Mouse (Mus musculus) forebrain, embryonic 14.5 days (tissue): ENCODE measurements around the gene Tns3. TPM values are rescaled to one million over a fixed set of nuclear protein-coding genes. Genes with fewer than 3 reads are reported as not detected.

Source experiments
- ATAC-seq: fragments of 200-750 bp; cut with Nextera tagmentation; 2 replicates; pipeline ENCODE4 v1.8.0; 2017; ENCODE audit warnings: mild to moderate bottlenecking, moderate library complexity
- DNase-seq: peaks from one replicate; pipeline ENCODE4 v3.0.0-alpha.2; 2015; ENCODE audit warnings: low spot score
- H3K27ac ChIP-seq: fragments of 300-500 bp; sonication (generic); 2 replicates; pipeline ENCODE4 v1.5.1; 2014; ENCODE audit warnings: low read depth, mild to moderate bottlenecking, control low read depth, low read length, moderate library complexity
- H3K27me3 ChIP-seq: fragments of 300-500 bp; sonication (generic); replicated peaks from 2 replicates; pipeline ENCODE4 v1.6.1; 2014; ENCODE audit warnings: low read length, control low read depth, mixed read lengths; ENCODE audit not compliant: control insufficient read depth, insufficient read depth
- H3K36me3 ChIP-seq: fragments of 300-500 bp; sonication (generic); 2 replicates; pipeline ENCODE4 v1.6.1; 2014; ENCODE audit warnings: low read length, control low read depth; ENCODE audit not compliant: control insufficient read depth, insufficient read depth
- H3K4me1 ChIP-seq: fragments of 300-500 bp; sonication (generic); 2 replicates; pipeline ENCODE4 v1.6.1; 2014; ENCODE audit warnings: antibody characterized with exemption, low read length, control low read depth; ENCODE audit not compliant: control insufficient read depth, insufficient read depth
- H3K4me2 ChIP-seq: fragments of 300-500 bp; sonication (generic); 2 replicates; pipeline ENCODE4 v1.6.1; 2014; ENCODE audit warnings: mild to moderate bottlenecking, control low read depth, low read length
- H3K4me3 ChIP-seq: fragments of 300-500 bp; sonication (generic); 2 replicates; pipeline ENCODE4 v1.5.1; 2014; ENCODE audit warnings: low read depth, low read length, control low read depth
- H3K9ac ChIP-seq: fragments of 300-500 bp; sonication (generic); 2 replicates; pipeline ENCODE4 v1.6.1; 2014; ENCODE audit warnings: mild to moderate bottlenecking, low read length, control low read depth, moderate library complexity
- H3K9me3 ChIP-seq: fragments of 300-500 bp; sonication (generic); replicated peaks from 2 replicates; pipeline ENCODE4 v1.6.1; 2016; ENCODE audit warnings: low read length, control low read depth, mixed read lengths; ENCODE audit not compliant: control insufficient read depth
- WGBS: fragments of 180-500 bp; shearing (Covaris S2); extraction: QIAGEN DNeasy Blood & Tissue Kit; methylation state at CpG from one replicate; pipeline ENCODE4 v1.1.7; 2014; 5-methylcytosine and 5-hydroxymethylcytosine counted together
- polyA plus RNA-seq: library from polyadenylated mRNA; unstranded; fragments of >200 nt; fragmentation: Nextera tagmentation; extraction: Ambion mirVana; gene quantifications from 2 replicates; pipeline ENCODE4 v1.2.1, GENCODE M21; 2014

Tns3 gene
- polyA plus RNA-seq, 1 experiment from 2014 or later = 4.4 TPM

GRCm38 (mm10) chr11:8457951-8458350, 206.4 kb downstream of the Tns3 start:
- Histone ChIP-seq H3K4me1 (peaks cover 38% of the 10 kb centered on the region), H3K4me2 (no peak overlapping the region), H3K27ac (peak overlapping the region; percentile 63; the same call in 1 of the 2 replicates), H3K27me3 (no peaks in the 10 kb centered on the region), H3K36me3 (no peaks in the 10 kb centered on the region), H3K9me3 (no peaks in the 10 kb centered on the region), H3K9ac (no peak overlapping the region), H3K4me3 (no peak overlapping the region)
- DNase-seq (peak; percentile 64), ATAC-seq (no peak; the same call in 1 of the 2 replicates)
- WGBS = 20% methylated on average over 5 of the region's 5 CpGs

DNA sequence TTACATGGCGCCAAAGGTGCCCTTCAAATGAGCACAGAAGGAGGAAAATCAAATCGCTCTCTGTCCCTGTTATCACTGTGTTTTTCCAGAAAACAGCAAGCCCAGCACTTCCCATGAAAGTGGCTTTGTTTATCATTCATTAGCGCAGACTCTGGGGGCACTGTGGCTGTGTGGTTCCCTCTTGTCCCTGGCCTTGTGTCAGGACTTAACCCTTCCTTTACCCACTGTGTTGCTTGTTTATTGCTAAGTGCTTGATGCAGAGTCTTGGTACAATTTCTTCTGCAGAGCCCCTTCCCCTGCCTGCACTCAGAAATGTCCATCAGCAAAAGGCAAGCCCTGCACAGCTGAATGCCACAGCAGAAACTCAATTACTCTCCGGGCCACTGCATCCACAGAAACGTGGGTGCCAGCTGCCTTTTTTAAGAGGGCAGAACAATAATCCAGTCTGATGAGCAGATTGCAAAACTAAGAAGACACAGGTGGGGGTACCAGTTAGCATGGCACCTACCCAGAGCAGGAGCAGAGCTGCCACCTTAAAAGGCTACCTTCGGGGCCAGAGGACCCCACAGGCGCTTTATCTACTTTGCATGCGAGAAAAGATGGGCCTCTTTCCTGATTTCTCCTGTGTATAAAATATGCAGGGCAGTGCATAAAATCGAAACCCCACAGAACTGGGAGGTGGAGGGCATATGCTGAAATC, 207.6 kb downstream of the Tns3 start:
- H3K9ac ChIP-seq = no peak overlapping the region
- H3K27me3 ChIP-seq = no peaks in the 10 kb centered on the region
- no peaks in the 10 kb centered on the region for H3K9me3 ChIP-seq
- H3K4me1 ChIP-seq = peaks cover 38% of the 10 kb centered on the region
- DNase-seq (peak; percentile 79), ATAC-seq (peak; percentile 75)
- H3K27ac ChIP-seq = peak overlapping the region; percentile 63
- WGBS = 14% methylated on average over 9 of the region's 9 CpGs
- H3K36me3 ChIP-seq = no peaks in the 10 kb centered on the region
- H3K4me3 ChIP-seq = no peak overlapping the region
- H3K4me2 ChIP-seq = 0 out of 2 replicates have a peak overlapping the region, but pooled peaks have one; percentile 6

DNA sequence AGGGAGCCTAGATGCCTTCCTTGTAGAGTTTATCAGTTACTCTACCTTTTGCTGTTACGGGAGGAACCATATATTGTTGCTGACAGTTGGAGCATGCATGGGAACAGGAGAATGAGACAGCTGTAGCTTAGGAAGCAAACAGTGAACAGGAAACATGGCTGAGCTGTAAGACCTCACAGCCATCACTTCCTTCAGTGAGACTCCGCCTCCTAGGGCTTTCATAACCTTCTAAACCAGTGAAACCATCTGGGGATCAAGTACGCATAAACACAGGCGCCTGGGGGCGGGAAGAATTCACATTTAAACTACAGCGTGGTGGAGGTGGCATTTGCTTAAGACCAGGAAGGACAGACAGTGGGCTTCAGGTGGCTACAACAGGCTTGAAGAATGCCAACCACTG, 208.7 kb downstream of the Tns3 start:
- DNase-seq (no peak), ATAC-seq (no peak)
- peaks cover 38% of the 10 kb centered on the region for H3K4me1 ChIP-seq

GRCm38 (mm10) chr11:8453252-8453651, 211.1 kb downstream of the Tns3 start:
- DNase-seq (peak; percentile 27), ATAC-seq (peak; percentile 31; the same call in 1 of the 2 replicates)
- Histone ChIP-seq H3K9ac (no peak overlapping the region), H3K4me2 (no peak overlapping the region), H3K27ac (no peak overlapping the region), H3K36me3 (peaks cover 17% of the 10 kb centered on the region; the same call in 1 of the 2 replicates), H3K9me3 (no peaks in the 10 kb centered on the region), H3K4me3 (no peak overlapping the region), H3K4me1 (peaks cover 25% of the 10 kb centered on the region), H3K27me3 (no peaks in the 10 kb centered on the region)
- WGBS = 47% methylated on average over 6 of the region's 6 CpGs

More for the DNA sequence above, 208.7 kb downstream of the Tns3 start:
- H3K9ac ChIP-seq = no peak overlapping the region
- no peak overlapping the region for H3K4me3 ChIP-seq
- no peak overlapping the region for H3K4me2 ChIP-seq
- H3K27me3 ChIP-seq = no peaks in the 10 kb centered on the region
- H3K9me3 ChIP-seq = no peaks in the 10 kb centered on the region
- peak overlapping the region; percentile 63; the same call in 1 of the 2 replicates for H3K27ac ChIP-seq
- WGBS = 92% methylated on average over 6 of the region's 6 CpGs
- H3K36me3 ChIP-seq = peaks cover 4% of the 10 kb centered on the region; the same call in 1 of the 2 replicates

- Histone ChIP-seq H3K4me1 (peaks cover 9% of the 10 kb centered on the region), H3K4me3 (no peak overlapping the region), H3K9ac (no peak overlapping the region), H3K36me3 (peaks cover 17% of the 10 kb centered on the region; the same call in 1 of the 2 replicates), H3K4me2 (no peak overlapping the region), H3K9me3 (no peaks in the 10 kb centered on the region), H3K27ac (no peak overlapping the region), H3K27me3 (no peaks in the 10 kb centered on the region)
- WGBS = 96% methylated on average over 6 of the region's 6 CpGs
- no peak for DNase-seq
- ATAC-seq = no peak
These were observed 212.6 kb downstream of the Tns3 start for GRCm38 (mm10) chr11:8451597-8452201.

DNA sequence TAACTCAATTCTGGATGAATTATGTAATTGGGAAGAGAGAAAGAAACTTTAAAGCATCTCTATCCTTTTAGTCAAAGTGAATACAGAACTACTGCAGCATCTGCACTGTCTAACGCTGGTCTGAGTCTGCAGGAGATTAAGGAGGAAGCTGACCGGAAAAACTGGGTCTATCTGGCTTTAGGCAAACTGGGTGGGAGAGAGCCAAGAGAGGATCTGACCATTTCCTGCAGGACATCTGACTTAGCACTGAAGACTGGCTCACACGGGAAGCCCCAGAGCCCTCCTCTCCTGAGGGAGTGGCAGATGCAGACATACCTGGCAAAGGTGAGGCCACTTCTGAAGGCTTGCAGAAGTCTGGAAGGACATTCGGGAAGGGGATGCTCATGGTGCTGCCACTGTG, 213.8 kb downstream of the Tns3 start:
- H3K27me3 ChIP-seq = no peaks in the 10 kb centered on the region
- H3K4me2 ChIP-seq = no peak overlapping the region
- H3K4me1 ChIP-seq = peaks cover 9% of the 10 kb centered on the region; the same call in 1 of the 2 replicates
- no peaks in the 10 kb centered on the region for H3K9me3 ChIP-seq
- ATAC-seq = no peak
- no peak overlapping the region for H3K27ac ChIP-seq
- DNase-seq = no peak
- no peak overlapping the region for H3K4me3 ChIP-seq
- 83% methylated on average over 4 of the region's 4 CpGs for WGBS
- H3K9ac ChIP-seq = no peak overlapping the region
- H3K36me3 ChIP-seq = peaks cover 17% of the 10 kb centered on the region; the same call in 1 of the 2 replicates

DNA sequence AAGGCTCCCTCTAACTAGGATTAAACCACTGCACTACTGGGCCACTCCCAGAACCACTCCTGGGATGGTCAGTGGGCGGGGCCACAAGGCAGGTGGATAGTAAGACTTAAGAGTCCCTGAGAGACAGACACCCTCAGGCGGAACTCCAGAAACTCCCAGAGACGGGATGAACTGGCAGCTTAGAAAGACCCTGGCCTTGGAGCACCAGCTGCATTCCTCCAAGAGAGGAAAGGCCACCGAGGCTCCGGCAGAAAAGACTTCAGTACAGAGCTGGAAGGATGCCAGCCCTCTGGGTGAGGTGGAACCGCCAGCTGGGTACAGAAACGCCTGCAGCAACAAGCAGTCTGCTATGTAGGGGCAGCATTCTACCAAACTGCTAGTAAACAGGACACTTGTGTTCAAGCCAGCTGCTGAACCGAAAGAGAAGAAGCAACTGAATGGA, 218.4 kb downstream of the Tns3 start:
- H3K4me1 ChIP-seq = peaks cover 9% of the 10 kb centered on the region; the same call in 1 of the 2 replicates
- 15% methylated on average over 8 of the region's 8 CpGs for WGBS
- no peaks in the 10 kb centered on the region for H3K9me3 ChIP-seq
- ATAC-seq (peak; percentile 91), DNase-seq (peak; percentile 94)
- H3K4me3 ChIP-seq = no peak overlapping the region
- peaks cover 20% of the 10 kb centered on the region; the same call in 1 of the 2 replicates for H3K36me3 ChIP-seq
- H3K27me3 ChIP-seq = no peaks in the 10 kb centered on the region
- H3K4me2 ChIP-seq = no peak overlapping the region
- peak overlapping the region; percentile 72; the same call in 1 of the 2 replicates for H3K27ac ChIP-seq
- H3K9ac ChIP-seq = no peak overlapping the region

GRCm38 (mm10) chr11:8444759-8445422, 219.4 kb downstream of the Tns3 start:
- Histone ChIP-seq H3K9ac (no peak overlapping the region), H3K4me2 (no peak overlapping the region), H3K27ac (no peak overlapping the region), H3K27me3 (no peaks in the 10 kb centered on the region), H3K4me3 (no peak overlapping the region), H3K36me3 (peaks cover 13% of the 10 kb centered on the region; the same call in 1 of the 2 replicates), H3K4me1 (peaks cover 9% of the 10 kb centered on the region; the same call in 1 of the 2 replicates), H3K9me3 (no peaks in the 10 kb centered on the region)
- no peak for DNase-seq
- WGBS = 84% methylated on average over 13 of the region's 13 CpGs
- ATAC-seq = no peak
